Mouse (Mus musculus) forebrain, embryonic 10.5 days (tissue): Measurements from ENCODE around the gene Prm2. TPM values are rescaled to one million over a fixed set of nuclear protein-coding genes. Genes with fewer than 3 reads are reported as not detected.

Experiments
- DNase-seq: peaks from one replicate; pipeline ENCODE4 v3.0.0-alpha.2; 2017; ENCODE audit warnings: low spot score; ENCODE audit errors: extremely low spot score
- H3K27ac ChIP-seq: fragments of 300-500 bp; sonication (generic); 2 replicates; pipeline ENCODE4 v1.5.1; 2016; ENCODE audit warnings: mild to moderate bottlenecking
- H3K27me3 ChIP-seq: fragments of 300-500 bp; sonication (generic); 2 replicates; pipeline ENCODE4 v1.6.1; 2016; ENCODE audit warnings: mild to moderate bottlenecking; ENCODE audit not compliant: poor library complexity, severe bottlenecking
- H3K36me3 ChIP-seq: fragments of 300-500 bp; sonication (generic); replicated peaks from 2 replicates; pipeline ENCODE4 v1.6.1; 2016; ENCODE audit warnings: mild to moderate bottlenecking, moderate library complexity
- H3K4me1 ChIP-seq: fragments of 300-500 bp; sonication (generic); 2 replicates; pipeline ENCODE4 v1.6.1; 2016
- H3K4me3 ChIP-seq: fragments of 300-500 bp; sonication (generic); 2 replicates; pipeline ENCODE4 v1.5.1; 2016; ENCODE audit warnings: mild to moderate bottlenecking, moderate library complexity
- H3K9me3 ChIP-seq: fragments of 300-500 bp; sonication (generic); 2 replicates; pipeline ENCODE4 v1.6.1; 2016; ENCODE audit warnings: mild to moderate bottlenecking, moderate library complexity
- WGBS: fragments of 180-500 bp; shearing (Covaris S2); methylation state at CpG from one replicate; pipeline ENCODE4 v1.1.7; 2016; 5-methylcytosine and 5-hydroxymethylcytosine counted together
- polyA plus RNA-seq: library from polyadenylated mRNA; unstranded; fragments of >200 nt; fragmentation: Nextera tagmentation; extraction: Ambion mirVana; gene quantifications from 2 replicates; pipeline ENCODE4 v1.2.1, GENCODE M21; 2016

Gene Prm2
- polyA plus RNA-seq, 1 experiment from 2014 or later, result not detected

DNA sequence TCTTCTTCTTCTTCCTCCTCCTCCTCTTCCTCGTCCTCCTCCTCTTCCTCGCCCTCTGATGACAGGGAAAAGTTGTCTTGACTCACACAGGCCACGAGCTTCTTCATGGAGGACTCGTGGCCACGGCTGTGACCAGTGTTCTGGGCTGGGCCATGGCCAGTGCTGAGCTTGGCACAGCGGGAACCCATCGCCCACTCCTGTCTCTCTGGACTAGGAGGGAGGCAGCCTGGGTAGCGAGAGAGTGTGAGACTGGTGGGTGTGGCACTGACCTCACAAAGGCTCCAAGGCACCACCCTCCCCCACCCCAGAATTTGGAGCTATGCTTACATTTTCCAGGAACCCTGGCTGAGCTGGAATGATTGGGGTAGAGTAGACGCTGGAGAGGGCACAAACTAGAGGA is 5.2 kb downstream of the Prm2 start, which contains the start of gene Prm3:
Gene Prm3 (minus strand): TSS at position 213 of the 400 bp plus-strand sequence.
- no peak within 1 kb of the TSS for H3K27ac ChIP-seq
- no peak within 1 kb of the TSS for H3K4me3 ChIP-seq
- peaks cover 23% of the 10 kb centered on the region for H3K27me3 ChIP-seq
- WGBS, result 79% methylated on average over 9 of the region's 9 CpGs
- peaks cover 35% of the 10 kb centered on the region for H3K4me1 ChIP-seq
- no peaks in the 10 kb centered on the region for H3K9me3 ChIP-seq
- DNase-seq, result no peak
- no peaks in the 10 kb centered on the region for H3K36me3 ChIP-seq

DNA sequence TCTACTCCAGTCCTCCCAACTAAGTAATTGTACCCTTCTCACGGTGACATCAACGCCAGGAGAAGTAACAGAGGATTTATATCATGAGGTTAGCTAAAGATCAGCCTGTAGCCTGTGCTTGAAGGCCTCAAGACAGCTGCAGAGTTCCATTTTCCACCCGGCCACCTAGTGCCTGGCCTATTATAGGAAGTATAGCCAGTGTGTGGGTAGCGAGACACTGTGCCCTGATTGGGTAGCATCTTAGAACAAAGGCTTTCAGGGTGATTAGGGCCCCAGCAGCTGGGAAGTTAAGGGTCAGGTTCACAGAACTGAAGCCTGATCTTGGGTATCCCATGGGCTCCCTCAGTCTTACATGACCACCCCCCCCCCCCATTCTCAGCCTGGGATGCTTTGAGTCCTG is 7.1 kb downstream of the Prm2 start:
- H3K9me3 ChIP-seq, result no peaks in the 10 kb centered on the region
- 50% methylated on average over 4 of the region's 4 CpGs for WGBS
- peaks cover 46% of the 10 kb centered on the region for H3K4me1 ChIP-seq
- H3K36me3 ChIP-seq, result no peaks in the 10 kb centered on the region
- H3K27me3 ChIP-seq, result peaks cover 20% of the 10 kb centered on the region
- no peak for DNase-seq
- no peak overlapping the region for H3K4me3 ChIP-seq
- no peak overlapping the region for H3K27ac ChIP-seq

GRCm38 (mm10) chr16:10788271-10788670 is 7.7 kb downstream of the Prm2 start, which contains the start of gene Tnp2:
Tnp2 (minus strand) TSS chr16:10788660.
- DNase-seq, result no peak
- WGBS, result 47% methylated on average over 16 of the region's 16 CpGs
- peaks cover 26% of the 10 kb centered on the region for H3K27me3 ChIP-seq
- H3K4me3 ChIP-seq, result no peak within 1 kb of the TSS
- peak within 1 kb of the TSS; percentile 15; the same call in 1 of the 2 replicates for H3K27ac ChIP-seq
- no peaks in the 10 kb centered on the region for H3K36me3 ChIP-seq
- peaks cover 50% of the 10 kb centered on the region for H3K4me1 ChIP-seq
- no peaks in the 10 kb centered on the region for H3K9me3 ChIP-seq

DNA sequence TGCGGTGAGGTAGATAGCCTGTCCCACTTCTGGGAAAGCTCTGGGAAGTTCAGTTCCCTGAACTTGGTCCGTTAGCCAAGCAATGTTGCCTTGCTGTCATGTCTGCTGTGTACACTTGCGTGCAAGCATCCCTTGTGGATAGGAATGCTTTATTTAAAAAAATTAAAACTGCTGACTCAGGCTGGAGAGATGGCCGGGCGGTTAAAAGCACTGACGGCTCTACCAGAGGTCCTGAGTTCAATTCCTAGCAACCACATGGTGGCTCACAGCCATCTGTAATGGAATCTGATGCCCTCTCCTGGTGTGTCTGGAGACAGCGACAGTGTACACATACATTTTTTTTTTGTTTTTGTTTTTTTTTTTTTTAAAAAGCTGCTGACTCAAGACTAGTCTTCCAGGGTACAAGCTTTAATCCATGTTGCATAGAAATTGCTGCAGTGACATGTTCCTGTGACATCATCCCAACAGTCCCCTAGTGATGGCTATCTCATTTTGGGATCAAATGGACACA is 8.3 kb downstream of the Prm2 start:
- no peak for DNase-seq
- Histone ChIP-seq H3K27ac (no peak overlapping the region), H3K27me3 (peaks cover 32% of the 10 kb centered on the region), H3K4me1 (peaks cover 57% of the 10 kb centered on the region), H3K36me3 (no peaks in the 10 kb centered on the region), H3K4me3 (no peak overlapping the region), H3K9me3 (no peaks in the 10 kb centered on the region)
- WGBS, result 89% methylated on average over 7 of the region's 7 CpGs

DNA sequence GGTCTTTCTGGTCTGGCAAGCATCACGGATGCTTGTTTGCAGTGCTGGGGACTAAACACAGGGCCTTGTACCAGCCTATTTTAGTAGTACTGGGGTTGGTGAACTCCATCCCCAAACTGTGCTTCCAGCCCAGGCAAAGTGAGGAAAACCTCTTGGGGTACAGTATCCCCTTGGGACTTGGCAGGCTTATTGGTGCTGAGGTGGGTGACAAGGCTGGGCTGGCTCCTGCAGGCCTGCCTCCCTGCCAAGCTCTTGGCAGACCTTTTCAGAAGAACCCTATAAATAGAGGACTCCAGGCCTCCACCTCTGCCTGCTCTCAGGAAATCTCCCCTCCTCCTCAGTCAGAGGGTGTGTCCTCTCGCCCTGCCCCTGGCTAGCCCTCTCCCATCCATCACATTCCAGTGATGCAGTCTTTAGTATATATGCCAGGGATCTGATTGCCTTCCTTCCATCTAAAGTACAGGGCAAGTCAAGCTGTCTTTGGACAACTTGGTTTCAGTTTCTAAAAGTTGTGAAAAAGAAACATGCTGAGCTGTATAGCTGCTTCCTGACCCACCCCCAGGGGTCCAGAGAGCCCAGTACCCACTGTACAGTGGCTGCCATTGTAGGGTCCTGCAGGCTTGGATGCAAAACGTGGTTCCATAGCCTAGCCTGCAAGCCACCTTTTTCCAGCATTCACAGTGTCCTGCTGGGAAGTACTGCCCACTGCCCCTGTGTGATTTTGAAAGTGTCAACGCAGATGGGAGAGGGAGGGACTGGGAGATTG is 9.0 kb downstream of the Prm2 start:
- no peak for DNase-seq
- Histone ChIP-seq H3K4me3 (peak overlapping the region; percentile 80), H3K4me1 (peaks cover 63% of the 10 kb centered on the region), H3K27ac (peak overlapping the region; percentile 93), H3K36me3 (no peaks in the 10 kb centered on the region), H3K9me3 (no peaks in the 10 kb centered on the region), H3K27me3 (peaks cover 37% of the 10 kb centered on the region)
- 65% methylated on average over 4 of the region's 4 CpGs for WGBS

DNA sequence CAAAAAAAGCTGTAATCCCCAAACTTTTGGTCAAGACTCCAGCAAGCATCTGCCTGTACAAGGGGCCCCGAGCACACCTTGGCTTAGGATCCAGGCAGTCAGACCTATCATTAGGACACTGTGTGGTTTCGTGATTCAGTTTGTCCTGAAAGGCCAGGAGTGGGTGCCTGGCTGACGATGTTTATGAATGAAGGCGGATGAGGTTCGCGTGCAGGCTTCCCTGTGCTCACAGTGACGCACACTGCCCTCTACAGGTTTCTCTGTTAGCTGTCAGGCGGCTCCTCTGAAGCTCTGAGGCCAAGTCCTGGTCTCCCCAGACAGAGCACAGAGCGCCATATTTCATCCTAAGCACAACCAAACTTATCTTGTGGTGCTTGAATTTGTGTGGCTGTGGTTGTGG is 9.6 kb downstream of the Prm2 start:
- no peaks in the 10 kb centered on the region for H3K36me3 ChIP-seq
- peak overlapping the region; percentile 93 for H3K27ac ChIP-seq
- peaks cover 69% of the 10 kb centered on the region for H3K4me1 ChIP-seq
- 1% methylated on average over 9 of the region's 9 CpGs for WGBS
- DNase-seq, result peak; percentile 82
- H3K9me3 ChIP-seq, result no peaks in the 10 kb centered on the region
- peaks cover 32% of the 10 kb centered on the region for H3K27me3 ChIP-seq
- H3K4me3 ChIP-seq, result peak overlapping the region; percentile 80

DNA sequence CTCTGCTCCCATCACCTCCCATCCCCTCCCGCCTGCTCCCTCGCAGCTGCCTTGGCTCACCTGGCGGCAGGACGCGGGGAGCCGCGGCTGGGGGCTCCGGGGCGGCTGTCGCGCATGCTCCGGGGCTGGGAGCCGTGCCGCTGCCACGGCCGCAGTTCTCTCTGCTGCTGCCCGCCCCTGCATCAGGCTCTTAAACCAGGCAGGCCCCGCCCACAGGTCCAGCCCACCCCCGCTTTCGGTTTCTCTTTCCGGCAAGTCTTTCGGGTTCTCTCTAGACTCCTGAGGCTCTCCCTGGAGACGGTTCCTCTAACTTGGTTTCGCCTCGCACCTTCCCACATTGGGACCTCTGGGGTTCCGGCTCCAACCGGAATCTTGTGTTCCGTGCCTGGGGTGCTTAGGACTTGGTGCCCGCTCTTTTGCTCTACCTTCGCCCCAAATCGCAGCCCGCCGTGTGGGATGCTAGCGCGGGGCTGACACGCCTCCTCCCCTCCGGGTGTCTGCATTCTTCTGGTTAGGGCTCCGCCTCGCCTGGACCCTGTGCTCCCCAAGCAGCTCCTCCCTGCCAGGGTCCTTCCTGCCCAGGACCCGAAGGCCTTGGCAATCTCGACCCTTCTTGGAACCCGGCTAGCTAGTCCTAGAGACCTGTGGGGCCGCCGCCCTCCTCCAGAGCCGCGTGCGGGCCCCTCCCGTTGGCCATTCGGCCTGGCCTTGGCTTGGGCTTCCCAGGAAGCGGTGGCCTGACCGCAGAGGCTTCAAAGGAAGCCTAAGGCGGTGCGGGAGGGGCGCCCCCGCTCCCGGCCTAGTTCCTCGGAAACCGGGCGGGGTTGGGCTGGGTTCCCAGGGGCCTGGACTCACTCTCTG is 10.3 kb downstream of the Prm2 start, which contains the start of gene Socs1:
Gene Socs1 (minus strand): TSS at position 166 of the 861 bp plus-strand sequence.
- peaks cover 69% of the 10 kb centered on the region for H3K4me1 ChIP-seq
- H3K27me3 ChIP-seq, result peaks cover 30% of the 10 kb centered on the region
- under 1% methylated on average over 57 of the region's 59 CpGs for WGBS
- H3K36me3 ChIP-seq, result no peaks in the 10 kb centered on the region
- H3K27ac ChIP-seq, result peak within 1 kb of the TSS; percentile 93
- H3K4me3 ChIP-seq, result peak within 1 kb of the TSS; percentile 80
- peak; percentile 90 for DNase-seq
- H3K9me3 ChIP-seq, result no peaks in the 10 kb centered on the region

DNA sequence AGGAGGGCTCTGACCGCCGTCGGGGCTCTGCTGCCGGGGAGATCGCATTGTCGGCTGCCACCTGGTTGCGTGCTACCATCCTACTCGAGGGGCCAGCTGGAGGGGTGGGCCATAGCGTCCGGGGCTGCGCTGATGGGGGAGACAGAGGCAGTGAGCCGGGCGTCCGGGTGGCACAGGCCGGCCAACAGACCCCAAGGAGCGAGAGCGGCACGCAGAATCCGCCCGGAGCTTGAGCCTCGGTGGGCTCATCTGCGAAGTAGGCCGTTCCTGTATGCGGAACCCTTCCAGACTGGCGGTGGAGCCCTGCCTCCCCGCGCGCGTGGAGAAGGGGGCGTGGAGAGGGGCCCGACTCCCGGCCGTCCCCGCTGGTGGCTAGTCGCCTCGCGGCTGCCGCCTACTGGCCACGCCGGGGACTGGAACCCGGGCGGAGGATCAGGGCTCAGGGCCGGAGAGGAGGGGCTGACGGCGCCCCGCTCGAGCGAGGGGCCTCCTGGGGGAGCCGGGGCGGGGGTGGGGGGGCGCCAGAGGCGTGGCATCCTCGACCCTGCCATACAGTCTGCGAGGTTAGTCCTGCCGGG is 11.1 kb downstream of the Prm2 start:
- peak; percentile 91 for DNase-seq
- peaks cover 69% of the 10 kb centered on the region for H3K4me1 ChIP-seq
- H3K27me3 ChIP-seq, result peaks cover 30% of the 10 kb centered on the region
- peak overlapping the region; percentile 93 for H3K27ac ChIP-seq
- H3K4me3 ChIP-seq, result peak overlapping the region; percentile 80
- WGBS, result under 1% methylated on average over 52 of the region's 55 CpGs
- H3K9me3 ChIP-seq, result no peaks in the 10 kb centered on the region
- no peaks in the 10 kb centered on the region for H3K36me3 ChIP-seq

GRCm38 (mm10) chr16:10783883-10784792 is 11.8 kb downstream of the Prm2 start:
- DNase-seq, result peak; percentile 24
- Histone ChIP-seq H3K36me3 (no peaks in the 10 kb centered on the region), H3K27ac (peak overlapping the region; percentile 93), H3K4me1 (peaks cover 62% of the 10 kb centered on the region), H3K4me3 (peak overlapping the region; percentile 80), H3K27me3 (peaks cover 27% of the 10 kb centered on the region), H3K9me3 (no peaks in the 10 kb centered on the region)
- WGBS, result 4% methylated on average over 81 of the region's 81 CpGs

- Histone ChIP-seq H3K36me3 (no peaks in the 10 kb centered on the region), H3K27me3 (peaks cover 27% of the 10 kb centered on the region), H3K4me3 (peak overlapping the region; percentile 80; the same call in 1 of the 2 replicates), H3K9me3 (no peaks in the 10 kb centered on the region), H3K4me1 (peaks cover 55% of the 10 kb centered on the region), H3K27ac (no peak overlapping the region)
- no peak for DNase-seq
- WGBS, result 63% methylated on average over 8 of the region's 8 CpGs
Observed at GRCm38 (mm10) chr16:10783451-10783850, 12.5 kb downstream of the Prm2 start.

GRCm38 (mm10) chr16:10783152-10783434 is 12.8 kb downstream of the Prm2 start:
- Histone ChIP-seq H3K4me1 (peaks cover 51% of the 10 kb centered on the region), H3K27ac (no peak overlapping the region), H3K27me3 (peaks cover 27% of the 10 kb centered on the region), H3K36me3 (no peaks in the 10 kb centered on the region), H3K4me3 (no peak overlapping the region), H3K9me3 (no peaks in the 10 kb centered on the region)
- 57% methylated on average over 1 of the region's 1 CpGs for WGBS
- DNase-seq, result no peak
